Mouse (Mus musculus) liver, postnatal 0 days (tissue): ENCODE measurements around the gene Heca.

Experiments used
- CTCF ChIP-seq: sonication (generic); IDR thresholded peaks from 2 replicates; pipeline ENCODE4 v1.5.1; 2016; ENCODE audit warnings: antibody characterized with exemption, low read depth
- EP300 ChIP-seq: IDR thresholded peaks from 2 replicates; pipeline ENCODE4 v1.6.1; 2016; ENCODE audit warnings: antibody characterized with exemption, low read depth, mild to moderate bottlenecking

GRCm38 (mm10) chr10:17947175-17947906, 526 bp downstream of the Heca start:
- TF ChIP-seq CTCF, result no peak
- TF ChIP-seq EP300, result no peak
